Mouse (Mus musculus) liver, postnatal 0 days (tissue): ENCODE results near the gene Vmn1r218.

ENCODE experiments used
- CTCF ChIP-seq: sonication (generic); IDR thresholded peaks from 2 replicates; pipeline ENCODE4 v1.5.1; 2016; ENCODE audit warnings: antibody characterized with exemption, low read depth
- EP300 ChIP-seq: IDR thresholded peaks from 2 replicates; pipeline ENCODE4 v1.6.1; 2016; ENCODE audit warnings: antibody characterized with exemption, low read depth, mild to moderate bottlenecking

- TF ChIP-seq EP300 = no peak
- no peak for TF ChIP-seq CTCF
These were observed 24.9 kb downstream of the Vmn1r218 start for GRCm38 (mm10) chr13:23157848-23158247.
